Mouse (Mus musculus) heart, adult 18-20 months (tissue): Measurements from ENCODE around the gene Abhd17c. TPM values are rescaled to one million over a fixed set of nuclear protein-coding genes. Genes with fewer than 3 reads are reported as not detected.

Source experiments
- DNase-seq, 2 experiments: peaks; one replicate each; pipeline ENCODE4 v3.0.0; 2021 to 2022; ENCODE audit warnings: mixed read lengths in 1 of 2
- total RNA-seq, 2 experiments: library from RNA; stranded (reverse); gene quantifications; 2 replicates each; pipeline ENCODE4 v1.2.3; 2021

Abhd17c gene
- total RNA-seq, 2 experiments from 2014 or later: 29.8 to 35.7 TPM

DNA sequence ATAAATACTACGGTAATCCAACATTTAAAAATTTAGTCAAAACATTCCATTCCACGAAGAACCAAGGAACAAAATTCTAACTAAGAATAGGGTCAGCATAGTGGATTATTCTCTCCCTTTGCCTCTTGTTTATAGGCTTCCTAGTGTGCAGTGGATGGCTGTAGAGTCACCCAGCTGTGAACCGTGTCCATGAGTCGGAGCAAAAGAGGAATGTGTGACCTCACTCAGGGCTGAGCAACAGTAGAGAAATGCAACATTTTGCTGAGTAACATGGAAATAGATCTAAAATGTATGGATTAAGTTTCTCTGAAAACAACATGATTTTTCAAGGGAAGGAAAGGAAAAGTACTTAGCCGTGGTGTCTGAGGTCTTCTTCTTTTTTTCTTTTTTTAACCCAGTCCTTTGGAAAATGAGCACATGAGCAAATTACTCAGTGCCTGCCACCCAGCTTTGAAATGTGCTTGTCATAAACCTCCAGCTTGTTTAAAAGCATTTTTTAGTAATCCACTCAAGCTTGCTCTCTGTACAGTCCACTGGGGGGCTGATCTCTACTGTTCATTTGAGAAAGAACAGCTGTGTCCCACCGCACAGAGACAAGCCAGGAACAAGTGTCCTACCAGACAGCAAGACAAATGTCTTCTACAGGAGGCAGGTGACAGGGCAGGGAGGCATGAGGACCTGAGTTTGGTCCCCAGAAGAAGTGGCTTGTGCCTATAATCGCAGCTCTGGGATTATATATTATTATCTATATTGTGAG, 74.3 kb downstream of the Abhd17c start:
- no peak for DNase-seq

DNA sequence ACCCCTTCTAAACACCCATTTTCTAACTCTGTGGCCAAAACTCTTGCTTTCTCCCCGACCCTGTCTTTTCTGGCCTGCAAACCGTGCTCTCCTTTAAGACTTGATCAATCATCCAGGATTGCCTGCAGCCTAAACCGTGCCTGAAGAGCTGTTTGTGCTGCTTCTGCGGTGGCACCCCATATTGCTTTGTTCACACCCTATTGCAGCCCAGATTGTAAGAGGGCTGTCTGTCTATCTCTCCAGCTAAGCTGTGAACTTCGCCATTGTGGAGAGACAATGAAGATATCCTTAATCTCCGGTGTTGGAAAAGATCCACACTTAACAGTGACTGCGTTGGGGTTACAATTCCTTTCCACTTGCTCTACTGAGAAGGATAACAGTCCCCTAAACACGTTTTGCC, 77.4 kb downstream of the Abhd17c start:
- no peak for DNase-seq

DNA sequence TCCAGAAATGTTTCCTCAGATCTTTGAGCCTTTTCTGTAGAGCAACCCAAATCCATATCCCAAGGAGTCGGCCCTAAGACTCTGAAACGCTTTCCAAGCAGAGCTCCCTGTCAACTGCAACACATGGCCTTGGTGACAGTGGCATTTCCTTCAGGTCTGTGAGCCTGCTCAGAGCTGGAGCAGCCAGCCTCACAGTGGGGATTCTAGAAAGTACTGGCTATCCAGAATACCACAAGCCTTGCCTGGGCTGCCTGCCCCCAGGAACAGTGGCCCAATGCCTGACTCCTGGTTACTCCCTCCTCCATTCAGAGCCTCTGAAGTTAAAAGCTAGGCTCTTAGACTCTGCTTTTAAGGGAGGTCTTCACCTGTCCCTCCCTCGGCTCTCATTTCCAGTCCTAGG, 77.8 kb downstream of the Abhd17c start:
- DNase-seq: no peak

DNA sequence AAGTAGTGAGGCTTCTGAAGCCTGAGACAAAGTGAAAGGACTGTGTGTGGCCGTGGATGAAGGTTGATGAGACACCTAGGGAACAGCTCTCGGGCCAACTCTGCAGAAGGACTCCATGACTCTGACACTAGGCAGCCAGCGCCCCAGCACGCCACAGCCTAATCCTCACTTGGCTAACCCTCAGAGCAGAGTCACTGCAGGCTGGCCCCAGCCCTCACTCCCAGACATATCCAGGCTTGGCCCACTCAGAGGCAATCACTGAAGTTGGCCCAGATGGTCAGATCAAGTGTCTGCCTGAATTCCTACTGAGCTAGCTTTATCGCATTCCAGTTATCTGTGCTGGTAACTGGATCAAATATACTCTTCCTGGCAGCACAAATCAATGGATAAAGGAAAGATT, 82.8 kb downstream of the Abhd17c start:
- no peak for DNase-seq

DNA sequence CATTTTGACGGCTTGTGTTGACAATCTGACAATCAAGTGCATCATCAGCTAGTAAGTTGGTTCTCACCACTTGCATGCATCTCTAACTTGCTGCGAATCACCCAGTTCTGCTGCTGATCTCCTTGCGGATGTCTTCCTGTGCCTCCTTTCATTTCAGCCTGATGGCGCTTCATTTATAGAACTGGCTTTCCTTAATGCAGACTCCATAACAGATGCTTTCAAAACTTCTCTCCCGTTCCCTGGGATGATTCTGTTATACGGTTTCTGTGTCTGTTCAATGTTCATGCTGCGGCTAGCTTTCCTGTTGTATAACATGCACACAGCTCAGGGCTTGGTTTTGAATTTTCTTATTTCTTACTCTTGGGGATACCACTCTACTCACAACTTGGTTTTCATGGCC, 91.9 kb downstream of the Abhd17c start:
- no peak for DNase-seq

Other genes with a start within 250 kb of the Abhd17c start
- under 1 TPM in 1 of 2 experiments, not detected in 1; 0.08 TPM for gene Cemip, start 65.4 kb downstream of the Abhd17c start, total RNA-seq